Mouse (Mus musculus) left cerebral cortex, postnatal 14 days (tissue): ENCODE measurements around the gene Zfp26. TPM values are rescaled to one million over a fixed set of nuclear protein-coding genes. Genes with fewer than 3 reads are reported as not detected.

Source experiments
- DNase-seq, 2 experiments: peaks; one replicate each; pipeline ENCODE4 v3.0.0; 2021 to 2022; ENCODE audit warnings: low spot score in 2 of 2, mixed read lengths in 1 of 2
- intact Hi-C: fragments of 180-260 bp; cut with DNase I; formaldehyde crosslinking; loops from one replicate; pipeline ENCODE4 v1.15.1; 2025
- long read RNA-seq, 2 experiments: library from polyadenylated mRNA; stranded (forward); transcript quantifications; one replicate each; pipeline ENCODE4 v2.0.0; 2021
- total RNA-seq, 2 experiments: library from RNA; stranded (reverse); gene quantifications; 2 replicates each; pipeline ENCODE4 v1.2.3; 2021

The Zfp26 gene
- total RNA-seq = 10 to 100 TPM; 24.4 to 26.6 TPM
- long read RNA-seq, experiment 1, full-length matches to known transcripts = 2 of 6 reads
- long read RNA-seq, experiment 1, partial matches to known transcripts = 0 of 6 reads
- long read RNA-seq, experiment 1, other reads (novel, unspliced or antisense) = 4 of 6 reads
- long read RNA-seq, experiment 2, partial matches to known transcripts = 1 of 2 reads
- long read RNA-seq, experiment 2, other reads (novel, unspliced or antisense) = 1 of 2 reads

- intact Hi-C loops = loop anchor here (5.0 to 10.0 kb wide), 2 partner anchors 123 to 185 kb away; partner anchors contain the start of genes Fbxl12, Ubl5 and Zfp846
Measured at GRCm38 (mm10) chr9:20459377-20460317, at the start of gene Zfp26. Gene Zfp26 (minus strand): TSS chr9:20460162.

GRCm38 (mm10) chr9:20509676-20510075 is 49.7 kb upstream of the Zfp26 start:
- intact Hi-C loops = no loop called here
- DNase-seq = no peak

More at GRCm38 (mm10) chr9:20459377-20460317, at the start of gene Zfp26:
- peak; percentile 81 for DNase-seq

GRCm38 (mm10) chr9:20504801-20505200 is 44.8 kb upstream of the Zfp26 start:
- intact Hi-C loops = no loop called here

GRCm38 (mm10) chr9:20493281-20493680 is 33.3 kb upstream of the Zfp26 start:
- intact Hi-C loops = loop anchor here (2.0 kb wide), 1 partner anchor 88 kb away; the partner anchor contains the start of gene Zfp846
- DNase-seq = peak in 1 of 2 experiments; percentile 37

More at GRCm38 (mm10) chr9:20504801-20505200, 44.8 kb upstream of the Zfp26 start:
- no peak for DNase-seq

GRCm38 (mm10) chr9:20492527-20493233 is 32.7 kb upstream of the Zfp26 start, which contains the start of gene Zfp426:
Gene Zfp426 (minus strand): TSS chr9:20492746.
- intact Hi-C loops = loop anchor here (2.0 kb wide), 1 partner anchor 88 kb away; the partner anchor contains the start of gene Zfp846
- peak; percentile 87 to 89 for DNase-seq

- intact Hi-C loops = loop anchor here (2.0 kb wide), 1 partner anchor 89 kb away; the partner anchor contains the start of gene Zfp846
- no peak for DNase-seq
Measured at GRCm38 (mm10) chr9:20491858-20492526, 32.0 kb upstream of the Zfp26 start.

GRCm38 (mm10) chr9:20489536-20489935 is 29.6 kb upstream of the Zfp26 start:
- intact Hi-C loops = no loop called here
- no peak for DNase-seq

GRCm38 (mm10) chr9:20479396-20479795 is 19.4 kb upstream of the Zfp26 start:
- intact Hi-C loops = loop anchor here (10.0 kb wide), 1 partner anchor 365 kb away; no protein-coding TSS in a partner anchor
- no peak for DNase-seq

- intact Hi-C loops = loop anchor here (10.0 kb wide), 1 partner anchor 368 kb away; no protein-coding TSS in a partner anchor
- DNase-seq = no peak
Measured at GRCm38 (mm10) chr9:20476632-20477031, 16.7 kb upstream of the Zfp26 start.

- peak; percentile 78 to 81 for DNase-seq
- intact Hi-C loops = loop anchor here (5.0 to 10.0 kb wide), 3 partner anchors 80 to 270 kb away; partner anchors contain the start of genes Fbxl12 and Ubl5
Measured at GRCm38 (mm10) chr9:20466761-20467442, 6.9 kb upstream of the Zfp26 start.

GRCm38 (mm10) chr9:20453647-20454046 is 6.3 kb downstream of the Zfp26 start:
- intact Hi-C loops = no loop called here
- no peak for DNase-seq

- intact Hi-C loops = no loop called here
- DNase-seq = no peak
Measured at GRCm38 (mm10) chr9:20451493-20451892, 8.5 kb downstream of the Zfp26 start.

GRCm38 (mm10) chr9:20443183-20443783 is 16.7 kb downstream of the Zfp26 start:
- intact Hi-C loops = no loop called here
- DNase-seq = no peak

- intact Hi-C loops = no loop called here
Measured at GRCm38 (mm10) chr9:20430004-20430403, 30.0 kb downstream of the Zfp26 start.

GRCm38 (mm10) chr9:20411460-20411859 is 48.5 kb downstream of the Zfp26 start:
- DNase-seq = no peak
- intact Hi-C loops = no loop called here

More at GRCm38 (mm10) chr9:20430004-20430403, 30.0 kb downstream of the Zfp26 start:
- DNase-seq = no peak

- DNase-seq = no peak
- intact Hi-C loops = no loop called here
Measured at GRCm38 (mm10) chr9:20409319-20409718, 50.6 kb downstream of the Zfp26 start.

- peak in 1 of 2 experiments; percentile 2 for DNase-seq
- intact Hi-C loops = no loop called here
Measured at GRCm38 (mm10) chr9:20385343-20385703, 74.6 kb downstream of the Zfp26 start.
